Mouse (Mus musculus) ovary, adult 2 months (tissue): Measurements from ENCODE around the gene Olfr829. TPM values are rescaled to one million over a fixed set of nuclear protein-coding genes. Genes with fewer than 3 reads are reported as not detected.

ENCODE experiments used
- polyA plus RNA-seq: library from polyadenylated mRNA; depleted of rRNA; stranded (reverse); fragments of >200 nt; gene quantifications from 2 replicates; pipeline ENCODE4 v1.2.3, GENCODE M21; 2012; rRNA removed

The Olfr829 gene
- not detected in 2 replicates for polyA plus RNA-seq

GRCm38 (mm10) chr9:18854633-18855032, at the start of gene Olfr829:
Gene Olfr829 (plus strand): TSS chr9:18854933.

DNA sequence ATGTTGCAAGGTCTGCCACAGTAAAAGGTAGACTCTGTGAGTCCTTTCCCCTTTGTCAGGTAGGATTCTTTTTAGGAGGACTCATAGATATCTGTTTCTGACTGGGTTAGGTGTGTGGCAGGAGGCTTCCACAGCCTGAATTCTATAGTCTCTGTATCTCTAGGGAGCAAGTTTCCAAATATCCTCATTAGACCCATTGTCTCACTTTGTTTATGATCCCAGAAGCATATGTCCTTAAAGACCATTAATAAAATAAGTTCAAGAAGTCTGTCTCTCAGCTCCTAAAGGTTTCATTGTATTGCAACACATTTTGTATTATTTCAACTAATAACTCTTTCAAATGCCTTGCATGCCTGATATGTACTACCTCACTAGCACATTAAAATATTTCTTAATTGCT, 35.3 kb upstream of the Olfr829 start, which contains the start of gene Olfr828:
Gene Olfr828, minus strand, starts transcription at position 101 of the 400 bp plus-strand sequence.

DNA sequence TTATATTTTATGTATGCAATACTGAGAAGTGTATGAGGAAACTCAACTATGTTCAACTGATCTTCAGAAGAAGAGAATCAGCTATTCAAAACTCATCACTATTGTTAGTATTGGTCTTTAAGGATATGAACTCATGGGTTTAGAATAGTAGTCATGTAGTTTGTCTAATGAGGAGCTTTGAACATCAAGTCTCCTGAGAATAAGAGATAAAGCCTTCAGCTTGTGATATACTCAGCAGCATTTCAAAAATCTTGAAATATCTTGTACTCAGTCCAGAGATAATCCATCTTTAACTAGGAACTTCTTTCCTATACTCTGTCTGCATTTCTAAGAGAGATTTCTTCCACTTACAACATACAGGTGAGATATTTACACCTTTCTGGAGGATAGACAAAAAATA, 19.7 kb downstream of the Olfr829 start, which contains the start of gene Olfr830:
Gene Olfr830, plus strand, starts transcription at position 301 of the 400 bp plus-strand sequence.

Other genes with a start within 250 kb of the Olfr829 start
- 1.8 and 3.0 TPM in 2 replicates for gene Muc16, start 180.4 kb upstream of the Olfr829 start, polyA plus RNA-seq
- not detected in 2 replicates for gene Olfr24, start 90.9 kb upstream of the Olfr829 start, polyA plus RNA-seq
- not detected in 2 replicates for gene Olfr828, start 35.4 kb upstream of the Olfr829 start, polyA plus RNA-seq
- not detected in 2 replicates for gene Olfr830, start 19.8 kb downstream of the Olfr829 start, polyA plus RNA-seq
- gene Olfr832, start 82.2 kb downstream of the Olfr829 start, polyA plus RNA-seq = not detected in 2 replicates
- gene Olfr834, start 133.1 kb downstream of the Olfr829 start, polyA plus RNA-seq = not detected in 2 replicates
- not detected in 2 replicates for gene Olfr835, start 177.8 kb downstream of the Olfr829 start, polyA plus RNA-seq